Mouse (Mus musculus): Measurements from ENCODE around the gene Tomm20.

DNA sequence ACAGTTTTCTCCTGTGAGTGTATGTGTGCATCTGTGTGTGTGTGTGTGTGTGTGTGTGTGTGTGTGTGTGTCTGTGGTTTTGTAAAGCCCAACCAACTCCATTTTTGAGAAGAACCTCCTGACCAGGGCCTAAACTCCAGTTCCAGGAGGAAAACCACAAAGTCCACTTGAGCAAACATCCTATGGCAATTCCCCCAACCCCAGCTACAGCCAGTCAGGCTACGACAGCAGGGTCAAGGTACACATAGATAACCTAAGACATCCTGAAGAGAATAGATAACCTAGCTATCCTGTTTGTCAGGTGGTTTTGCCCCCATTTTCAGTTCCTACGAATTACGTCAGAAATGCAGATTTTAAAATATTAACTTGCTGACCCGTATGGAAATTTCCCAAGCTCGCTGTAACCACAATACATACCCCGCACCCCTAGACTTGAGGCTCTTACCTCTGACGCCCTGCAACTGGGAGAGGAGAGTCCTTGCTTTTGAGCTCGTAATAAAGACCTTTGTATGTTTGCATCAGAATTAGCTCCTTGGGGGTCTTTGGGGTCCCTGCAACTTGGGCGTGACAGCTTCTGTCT is 28.1 kb upstream of the Tomm20 start:
- no peak for TF ChIP-seq CTCF (IDR thresholded peaks at IDR 0.05; ENCODE audit: borderline replicate concordance, extremely low read depth, insufficient read depth, insufficient read length)
- TF ChIP-seq POLR2A (IDR thresholded peaks at IDR 0.05; ENCODE audit: borderline replicate concordance, extremely low read depth, insufficient read depth, insufficient read length, poor library complexity, severe bottlenecking): no peak

Measured in brain, embryonic 14.5 days (tissue).